Mouse (Mus musculus) myocyte (in vitro differentiated cells): ENCODE measurements around the gene Fam241a. TPM values are rescaled to one million over a fixed set of nuclear protein-coding genes. Genes with fewer than 3 reads are reported as not detected.

Source experiments
- H3K27me3 ChIP-seq: one replicate; pipeline ENCODE4 v1.6.1; 2011; ENCODE audit not compliant: control insufficient read depth, insufficient read depth, insufficient read length
- H3K36me3 ChIP-seq: one replicate; pipeline ENCODE4 v1.6.1; 2011; ENCODE audit not compliant: control insufficient read depth, insufficient read depth
- H3K4me2 ChIP-seq: one replicate; pipeline ENCODE4 v1.6.1; 2011; ENCODE audit warnings: low read depth, control low read depth
- H3K4me3 ChIP-seq: one replicate; pipeline ENCODE4 v1.5.1; 2011; ENCODE audit warnings: mild to moderate bottlenecking, control low read depth, moderate library complexity
- H3K79me2 ChIP-seq: one replicate; pipeline ENCODE4 v1.6.1; 2011; ENCODE audit not compliant: control insufficient read depth, insufficient read depth
- H3ac ChIP-seq: one replicate; pipeline ENCODE4 v1.6.1; 2011; ENCODE audit not compliant: control insufficient read depth, insufficient read length
- CEBPB ChIP-seq: IDR thresholded peaks from 2 replicates; pipeline ENCODE4 v1.6.1; 2011; ENCODE audit warnings: mild to moderate bottlenecking, moderate library complexity; ENCODE audit not compliant: poor library complexity, insufficient read depth, severe bottlenecking
- E2F4 ChIP-seq: IDR thresholded peaks from one replicate; pipeline ENCODE4 v1.6.1; 2011; ENCODE audit warnings: mild to moderate bottlenecking, control low read depth, moderate library complexity; ENCODE audit not compliant: insufficient read depth
- MAX ChIP-seq: IDR thresholded peaks from one replicate; pipeline ENCODE4 v1.6.1; 2011; ENCODE audit warnings: low read depth, mild to moderate bottlenecking, control low read depth
- MYOD1 ChIP-seq, 3 experiments: IDR thresholded peaks; one replicate each; pipeline ENCODE4 v1.6.1; 2011; ENCODE audit warnings: control low read depth in 2 of 3, low read depth in 2 of 3, mild to moderate bottlenecking in 2 of 3, moderate library complexity in 1 of 3; ENCODE audit not compliant: insufficient read length in 2 of 3, control insufficient read depth in 1 of 3
- MYOG ChIP-seq, 3 experiments: IDR thresholded peaks; one replicate each; pipeline ENCODE4 v1.6.1; 2011; ENCODE audit warnings: control low read depth in 2 of 3, low read depth in 2 of 3, mild to moderate bottlenecking in 2 of 3; ENCODE audit not compliant: insufficient read length in 2 of 3, control insufficient read depth in 1 of 3, insufficient read depth in 1 of 3
- POLR2A ChIP-seq: IDR thresholded peaks from one replicate; pipeline ENCODE4 v1.6.1; 2011; ENCODE audit warnings: low read depth, mild to moderate bottlenecking, control low read depth, moderate library complexity; ENCODE audit not compliant: insufficient read length
- POLR2AphosphoS2 ChIP-seq: IDR thresholded peaks from one replicate; pipeline ENCODE4 v1.6.1; 2011; ENCODE audit warnings: low read depth, control low read depth; ENCODE audit not compliant: insufficient read length
- REST ChIP-seq: IDR thresholded peaks from one replicate; pipeline ENCODE4 v1.6.1; 2011; ENCODE audit warnings: mild to moderate bottlenecking, control low read depth, moderate library complexity; ENCODE audit not compliant: insufficient read depth, insufficient read length
- SRF ChIP-seq: IDR thresholded peaks from one replicate; pipeline ENCODE4 v1.6.1; 2011; ENCODE audit warnings: low read depth; ENCODE audit not compliant: control insufficient read depth, insufficient read length
- TCF12 ChIP-seq: IDR thresholded peaks from one replicate; pipeline ENCODE4 v1.6.1; 2011; ENCODE audit warnings: mild to moderate bottlenecking, control low read depth; ENCODE audit not compliant: poor library complexity, insufficient read depth, severe bottlenecking
- TCF3 ChIP-seq: IDR thresholded peaks from one replicate; pipeline ENCODE4 v1.6.1; 2011; ENCODE audit warnings: low read depth, control low read depth; ENCODE audit not compliant: insufficient read length
- USF1 ChIP-seq: IDR thresholded peaks from one replicate; pipeline ENCODE4 v1.6.1; 2011; ENCODE audit warnings: low read depth, mild to moderate bottlenecking, control low read depth, moderate library complexity
- polyA plus RNA-seq: library from polyadenylated mRNA; unstranded; fragments of >200 nt; fragmentation: generic; extraction: Trizol; gene quantifications from one replicate; pipeline ENCODE4 v1.2.1, GENCODE M21; 2012; ENCODE audit warnings: missing spikeins

The Fam241a gene
- polyA plus RNA-seq, 1 experiment: 3.6 TPM

GRCm38 (mm10) chr3:127834040-127834439 lies 62.1 kb downstream of the Fam241a start:
- TF ChIP-seq SRF: no peak
- no peak for TF ChIP-seq MYOG (IDR thresholded peaks at IDR 0.05; ENCODE audit: control insufficient read depth in 1 of 3, insufficient read depth in 1 of 3, insufficient read length in 2 of 3, low read depth in 2 of 3)
- no peak for TF ChIP-seq MAX
- no peak for TF ChIP-seq POLR2AphosphoS2
- no peak for TF ChIP-seq POLR2A
- no peak for TF ChIP-seq CEBPB
- TF ChIP-seq TCF3: no peak
- no peak for TF ChIP-seq TCF12
- TF ChIP-seq USF1: no peak
- no peak for TF ChIP-seq REST
- no peak for TF ChIP-seq E2F4
- TF ChIP-seq MYOD1 (IDR thresholded peaks at IDR 0.05; ENCODE audit: control insufficient read depth in 1 of 3, insufficient read length in 2 of 3, low read depth in 2 of 3): no peak
- peaks cover 63% of the 10 kb centered on the region for H3K79me2 ChIP-seq
- no peaks in the 10 kb centered on the region for H3K36me3 ChIP-seq
- no peak overlapping the region for H3K4me3 ChIP-seq
- H3K4me2 ChIP-seq: no peak overlapping the region
- no peak overlapping the region for H3ac ChIP-seq
- H3K27me3 ChIP-seq: no peaks in the 10 kb centered on the region

- H3K36me3 ChIP-seq: no peaks in the 10 kb centered on the region
- H3K4me3 ChIP-seq: no peak overlapping the region
- no peak overlapping the region for H3ac ChIP-seq
- no peak for TF ChIP-seq E2F4
- no peak for TF ChIP-seq CEBPB
- no peak for TF ChIP-seq POLR2A
- TF ChIP-seq USF1: no peak
- TF ChIP-seq MYOG (IDR thresholded peaks at IDR 0.05; ENCODE audit: control insufficient read depth in 1 of 3, insufficient read depth in 1 of 3, insufficient read length in 2 of 3, low read depth in 2 of 3): no peak
- TF ChIP-seq REST: no peak
- no peak for TF ChIP-seq MAX
- TF ChIP-seq SRF: no peak
- TF ChIP-seq POLR2AphosphoS2: no peak
- no peak for TF ChIP-seq TCF12
- no peak for TF ChIP-seq MYOD1 (IDR thresholded peaks at IDR 0.05; ENCODE audit: control insufficient read depth in 1 of 3, insufficient read length in 2 of 3, low read depth in 2 of 3)
- TF ChIP-seq TCF3: no peak
- H3K79me2 ChIP-seq: peaks cover 56% of the 10 kb centered on the region
- no peak overlapping the region for H3K4me2 ChIP-seq
- H3K27me3 ChIP-seq: no peaks in the 10 kb centered on the region
Observed at GRCm38 (mm10) chr3:127831079-127831478, 65.0 kb downstream of the Fam241a start.

- Histone ChIP-seq H3K36me3 (no peaks in the 10 kb centered on the region), H3K79me2 (peaks cover 53% of the 10 kb centered on the region)
- TF ChIP-seq REST (no peak), MYOD1 (IDR thresholded peaks at IDR 0.05; ENCODE audit: control insufficient read depth in 1 of 3, insufficient read length in 2 of 3, low read depth in 2 of 3) (no peak), MYOG (IDR thresholded peaks at IDR 0.05; ENCODE audit: control insufficient read depth in 1 of 3, insufficient read depth in 1 of 3, insufficient read length in 2 of 3, low read depth in 2 of 3) (no peak), MAX (no peak), CEBPB (no peak), POLR2A (no peak), SRF (no peak), TCF3 (no peak), TCF12 (no peak), E2F4 (no peak), POLR2AphosphoS2 (no peak), USF1 (no peak)
Observed at GRCm38 (mm10) chr3:127830183-127830582, 65.9 kb downstream of the Fam241a start.

GRCm38 (mm10) chr3:127827123-127827522 lies 69.0 kb downstream of the Fam241a start:
- Histone ChIP-seq H3K4me3 (no peak overlapping the region), H3ac (no peak overlapping the region), H3K27me3 (no peaks in the 10 kb centered on the region), H3K36me3 (no peaks in the 10 kb centered on the region), H3K4me2 (no peak overlapping the region), H3K79me2 (peaks cover 30% of the 10 kb centered on the region)
- TF ChIP-seq CEBPB (no peak), USF1 (no peak), REST (no peak), E2F4 (no peak), TCF3 (no peak), MYOG (IDR thresholded peaks at IDR 0.05; ENCODE audit: control insufficient read depth in 1 of 3, insufficient read depth in 1 of 3, insufficient read length in 2 of 3, low read depth in 2 of 3) (no peak), POLR2A (no peak), MYOD1 (IDR thresholded peaks at IDR 0.05; ENCODE audit: control insufficient read depth in 1 of 3, insufficient read length in 2 of 3, low read depth in 2 of 3) (no peak), SRF (no peak), POLR2AphosphoS2 (no peak), TCF12 (no peak)

More at GRCm38 (mm10) chr3:127830183-127830582, 65.9 kb downstream of the Fam241a start:
- Histone ChIP-seq H3K4me2 (no peak overlapping the region), H3K27me3 (no peaks in the 10 kb centered on the region), H3ac (no peak overlapping the region), H3K4me3 (no peak overlapping the region)

- Histone ChIP-seq H3K4me2 (no peak overlapping the region), H3K4me3 (no peak overlapping the region), H3K79me2 (peaks cover 26% of the 10 kb centered on the region), H3ac (no peak overlapping the region), H3K36me3 (no peaks in the 10 kb centered on the region), H3K27me3 (no peaks in the 10 kb centered on the region)
- no peak for TF ChIP-seq CEBPB
- no peak for TF ChIP-seq E2F4
Observed at GRCm38 (mm10) chr3:127826503-127826902, 69.6 kb downstream of the Fam241a start.
